Mouse (Mus musculus) spleen, postnatal 10 days (tissue): Measurements from ENCODE around the gene M1ap.

Source experiments
- DNase-seq, 2 experiments: peaks; one replicate each; pipeline ENCODE4 v3.0.0; 2021 to 2022; ENCODE audit warnings: low spot score in 2 of 2

M1ap gene

DNA sequence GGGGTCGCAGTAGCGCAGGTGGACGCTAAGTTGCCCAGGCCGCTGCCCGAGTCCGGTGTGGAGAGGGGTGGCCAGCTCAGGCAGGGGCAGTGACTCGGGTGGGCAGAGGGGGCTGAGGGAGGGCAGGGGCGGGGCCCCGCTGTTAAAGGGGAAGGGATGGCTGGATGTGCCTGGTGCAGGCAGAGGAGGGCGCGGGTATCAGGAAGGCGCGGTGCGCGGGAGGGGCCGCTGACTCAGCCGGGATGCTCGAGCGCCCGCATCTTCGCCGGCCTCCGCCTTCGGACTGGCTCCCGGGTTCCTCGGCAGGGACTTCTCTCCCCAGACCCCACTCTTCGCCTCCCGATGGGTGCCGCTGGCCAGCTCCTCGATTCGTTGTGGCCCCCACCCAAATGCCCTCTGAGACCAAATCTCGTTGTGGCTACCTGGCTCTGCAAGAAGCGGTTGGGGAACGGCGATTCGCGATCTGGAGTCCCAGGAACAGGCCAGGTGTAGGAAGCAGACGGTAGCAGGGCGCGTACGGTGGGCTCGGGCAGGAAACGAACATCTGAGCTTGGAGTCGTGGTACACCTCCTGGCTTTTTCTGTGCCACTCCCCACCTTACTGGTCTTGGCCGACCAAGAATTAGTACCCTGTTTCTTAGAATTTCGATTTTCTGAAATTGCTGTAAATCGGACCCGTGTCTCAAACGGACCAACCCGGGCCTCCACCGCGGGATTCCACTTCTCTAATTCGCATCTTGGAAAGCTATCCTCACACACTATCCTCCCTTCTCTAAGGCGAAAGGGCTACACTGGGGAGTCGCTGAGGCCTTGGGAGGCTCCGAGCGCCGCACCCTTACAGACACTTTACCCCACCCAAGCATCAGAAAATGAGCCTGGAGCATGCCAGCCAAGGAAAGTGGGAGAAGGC is 123.9 kb downstream of the M1ap start:
- peak in 1 of 2 experiments; percentile 47 for DNase-seq

DNA sequence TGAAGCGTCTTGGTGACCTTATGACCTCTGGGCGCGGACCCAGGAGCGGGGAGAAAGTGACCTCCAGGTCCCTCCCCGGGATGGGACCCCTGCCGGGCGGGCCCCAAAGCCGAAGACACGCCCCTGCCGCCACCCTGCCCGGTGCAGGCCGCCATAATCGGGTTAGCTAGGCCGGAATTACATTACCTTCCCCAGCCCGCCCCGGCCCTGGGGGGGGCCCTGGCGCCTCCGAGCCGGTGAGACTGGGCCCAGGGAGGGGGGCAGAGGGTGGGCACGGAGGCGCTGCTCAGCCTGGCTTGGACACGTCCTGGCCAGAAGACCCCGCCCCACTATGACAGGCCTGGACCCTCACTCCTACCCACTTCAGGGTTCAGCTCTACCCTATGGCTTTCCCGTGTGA is 124.5 kb downstream of the M1ap start:
- no peak for DNase-seq

GRCm38 (mm10) chr6:83074979-83075378 is 128.3 kb downstream of the M1ap start:
- no peak for DNase-seq

DNA sequence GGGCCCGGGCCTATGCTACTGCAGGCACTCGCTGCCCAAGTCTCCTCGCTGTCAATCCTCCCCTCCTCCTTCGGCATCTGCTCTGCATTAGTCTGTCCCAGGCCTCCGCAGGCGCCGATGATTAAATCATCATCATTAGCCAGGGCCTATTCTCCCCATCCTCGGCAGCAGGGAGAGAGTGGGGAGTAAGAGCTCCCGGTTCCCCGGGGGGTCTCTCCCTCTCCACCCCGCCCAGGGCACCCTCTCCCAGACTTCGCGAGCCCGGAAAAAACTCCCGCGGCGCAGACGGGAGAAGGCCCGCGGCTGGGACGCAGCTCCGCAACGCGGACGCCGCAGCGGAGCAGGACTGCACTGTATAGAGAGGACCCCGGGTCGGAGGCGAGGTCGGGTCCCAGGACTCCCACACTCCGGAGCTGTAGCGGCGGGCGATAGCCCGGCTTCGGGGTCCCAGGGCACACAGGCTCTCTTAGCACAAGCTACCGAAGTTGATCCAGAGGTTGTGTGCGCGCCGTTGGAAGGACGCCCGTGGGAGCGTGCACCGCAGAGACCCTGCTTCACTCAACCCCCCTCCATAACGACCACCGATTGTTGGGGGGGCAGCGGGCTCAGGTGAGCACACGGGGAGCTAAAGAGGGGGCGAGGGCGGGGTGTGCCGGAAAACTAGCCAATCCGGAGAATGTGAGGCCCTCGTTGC is 131.1 kb downstream of the M1ap start, which contains the start of gene Pcgf1:
Pcgf1 (plus strand) TSS at position 240 of the 694 bp plus-strand sequence.
- no peak for DNase-seq

DNA sequence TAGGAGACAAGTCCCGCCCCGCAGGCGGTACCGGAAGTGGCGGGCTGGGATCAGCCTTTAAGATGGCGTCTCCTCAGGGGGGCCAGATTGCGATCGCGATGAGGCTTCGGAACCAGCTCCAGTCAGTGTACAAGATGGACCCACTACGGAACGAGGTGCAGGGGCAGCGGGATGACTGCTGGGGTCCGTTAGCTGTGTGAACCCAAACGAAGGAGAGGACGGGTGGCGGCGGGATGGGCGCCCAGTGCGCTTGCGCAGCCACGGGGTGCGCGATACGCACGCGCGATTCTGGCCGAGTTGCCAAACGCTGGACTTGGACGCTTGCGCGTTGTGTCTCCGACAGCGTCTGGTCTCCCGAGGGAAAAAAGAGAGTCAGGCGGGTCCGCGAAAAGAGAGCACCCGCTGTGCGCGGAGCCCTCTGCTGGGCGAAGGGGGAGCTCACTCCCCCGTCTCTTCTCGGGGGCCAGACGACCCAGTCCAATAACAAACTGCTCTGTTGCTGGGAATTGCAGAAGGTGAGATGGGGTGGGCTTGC is 131.7 kb downstream of the M1ap start:
- DNase-seq: peak; percentile 100
